Mouse (Mus musculus) lung, adult 2 months (tissue): Measurements from ENCODE around the gene Ecsit. TPM values are rescaled to one million over a fixed set of nuclear protein-coding genes. Genes with fewer than 3 reads are reported as not detected.

Source experiments
- DNase-seq: peaks from one replicate; pipeline ENCODE4 v3.0.0; 2022
- H3K4me1 ChIP-seq: fragments of 200-500 bp; 2 replicates; pipeline ENCODE4 v1.6.1; 2011; ENCODE audit warnings: low read length; ENCODE audit not compliant: control insufficient read depth, insufficient read depth
- H3K4me3 ChIP-seq: fragments of 200-500 bp; replicated peaks from 2 replicates; pipeline ENCODE3; 2011; ENCODE audit warnings: low read depth, mild to moderate bottlenecking, control low read depth, low read length; ENCODE audit errors: extremely low read depth
- CTCF ChIP-seq: fragments of 200-500 bp; IDR thresholded peaks from 2 replicates; pipeline ENCODE4 v1.5.1; 2011; ENCODE audit warnings: mild to moderate bottlenecking, low read length, control low read depth; ENCODE audit not compliant: insufficient read depth
- POLR2A ChIP-seq: fragments of 200-500 bp; IDR thresholded peaks from 2 replicates; pipeline ENCODE4 v1.6.1; 2011; ENCODE audit warnings: low read depth, mild to moderate bottlenecking, control low read depth, low read length, borderline replicate concordance; ENCODE audit errors: extremely low read depth
- WGBS: fragments of 180-500 bp; shearing (Covaris S2); methylation state at CpG from one replicate; pipeline ENCODE4 v1.1.7; 2018; 5-methylcytosine and 5-hydroxymethylcytosine counted together
- polyA plus RNA-seq: library from polyadenylated mRNA; depleted of rRNA; stranded (reverse); fragments of >200 nt; gene quantifications from 2 replicates; pipeline ENCODE4 v1.2.3, GENCODE M21; 2012; rRNA removed

The Ecsit gene
- polyA plus RNA-seq, 1 experiment, result 36.4 TPM

DNA sequence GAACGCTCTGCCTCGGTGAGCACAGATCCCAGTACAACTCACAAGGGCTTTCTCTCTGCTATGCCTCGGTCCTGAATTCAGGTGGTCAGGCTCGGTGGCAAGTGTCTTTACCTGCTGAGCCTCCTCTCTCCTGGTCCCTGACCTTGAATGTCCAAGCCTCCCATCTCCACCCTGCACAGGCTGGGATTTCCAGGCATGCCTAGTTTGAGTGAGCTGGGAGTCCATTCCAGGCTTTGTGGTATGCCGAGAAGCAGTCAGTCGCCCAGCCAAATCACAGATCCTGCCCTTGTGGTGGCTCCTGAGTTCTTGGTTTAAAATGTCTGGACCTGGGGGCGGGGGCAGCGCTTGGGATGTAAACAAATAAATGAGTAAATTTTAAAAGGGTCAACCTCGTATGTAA is 37.9 kb downstream of the Ecsit start:
- no peaks in the 10 kb centered on the region for H3K4me1 ChIP-seq
- WGBS, result 51% methylated on average over 9 of the region's 9 CpGs
- no peak for DNase-seq
- H3K4me3 ChIP-seq, result no peak overlapping the region
- no peak for TF ChIP-seq CTCF

DNA sequence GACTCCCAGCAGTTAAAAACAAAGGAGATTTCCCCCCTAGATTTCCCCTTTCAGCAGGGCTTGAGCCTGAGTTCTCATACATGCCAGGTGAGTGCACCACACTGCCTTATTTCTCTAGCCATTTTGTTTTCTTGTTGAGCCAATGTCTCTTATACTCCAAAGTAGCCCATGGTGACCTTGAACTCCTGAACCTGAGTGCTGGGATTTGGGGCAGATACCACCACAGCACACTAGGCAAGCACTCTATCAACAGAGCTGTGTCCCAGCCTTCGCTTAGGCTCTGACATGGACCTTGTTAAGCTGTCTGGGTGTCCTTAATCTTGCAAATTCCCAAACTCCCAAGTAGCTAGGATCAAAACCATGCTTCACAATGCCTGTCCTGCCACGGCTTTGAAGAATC is 43.4 kb downstream of the Ecsit start:
- TF ChIP-seq POLR2A (no peak), CTCF (no peak)
- 54% methylated on average over 2 of the region's 2 CpGs for WGBS

DNA sequence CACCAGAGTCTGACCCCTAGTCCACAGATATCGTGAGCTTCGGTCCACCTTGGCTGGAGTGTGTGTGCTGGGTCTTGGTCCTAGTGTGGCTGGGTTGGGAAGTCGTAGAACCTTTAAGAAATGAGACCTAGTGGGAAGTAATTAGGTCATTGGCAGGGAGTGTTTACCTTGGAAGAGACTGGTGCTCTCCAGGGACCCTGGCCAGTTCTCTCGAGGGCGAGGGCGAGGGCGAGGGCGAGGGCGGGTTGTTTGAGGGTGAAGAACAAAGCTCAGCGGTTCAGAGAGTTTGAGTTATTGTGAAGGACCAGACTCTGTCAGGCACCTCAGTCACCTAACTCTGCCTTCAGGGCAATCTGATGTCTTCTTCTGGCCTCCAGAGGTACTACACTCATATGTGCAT is 47.4 kb downstream of the Ecsit start:
- H3K4me3 ChIP-seq, result no peak overlapping the region
- no peak for TF ChIP-seq POLR2A
- 54% methylated on average over 10 of the region's 10 CpGs for WGBS
- DNase-seq, result no peak
- no peaks in the 10 kb centered on the region for H3K4me1 ChIP-seq

More for the DNA sequence above, 43.4 kb downstream of the Ecsit start:
- no peak overlapping the region for H3K4me3 ChIP-seq
- DNase-seq, result no peak
- no peaks in the 10 kb centered on the region for H3K4me1 ChIP-seq

DNA sequence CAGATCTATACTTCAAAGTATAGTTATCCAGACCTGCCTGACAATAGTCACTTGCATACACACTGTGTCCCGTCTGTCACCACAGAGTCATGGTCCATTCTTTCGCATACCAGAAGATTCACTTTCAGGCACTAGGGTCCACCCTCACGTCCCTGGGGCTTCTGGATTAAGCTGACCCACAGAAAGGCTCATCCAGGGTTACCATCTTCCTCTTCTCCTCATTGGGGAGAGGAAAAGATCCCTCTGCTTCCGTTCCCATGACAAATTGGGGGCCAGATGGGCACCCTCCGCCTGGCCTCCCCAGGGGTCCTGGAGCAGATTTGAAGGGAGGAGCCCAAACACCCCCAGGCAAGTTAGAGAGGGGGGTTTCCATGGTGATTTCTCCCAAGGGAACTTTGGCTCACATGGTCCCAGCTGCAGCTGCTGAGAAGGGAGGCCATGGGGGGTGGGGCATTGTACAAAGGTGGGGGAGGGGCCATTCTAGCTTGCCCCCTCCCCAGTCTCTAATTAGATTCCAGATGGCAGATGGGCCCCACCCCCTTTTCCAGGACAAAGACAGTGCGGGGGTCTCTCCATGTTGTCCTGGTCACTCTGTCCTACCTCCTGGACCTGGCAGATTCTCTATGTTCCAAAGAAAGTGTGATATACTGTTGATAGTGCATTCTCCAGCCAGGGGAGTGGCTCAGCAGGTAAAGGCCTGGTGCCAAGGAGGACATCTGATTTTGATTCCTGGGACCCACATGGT is 49.8 kb downstream of the Ecsit start:
- Histone ChIP-seq H3K4me1 (no peaks in the 10 kb centered on the region), H3K4me3 (no peak overlapping the region)
- TF ChIP-seq POLR2A (no peak), CTCF (no peak)
- DNase-seq, result no peak
- 59% methylated on average over 6 of the region's 6 CpGs for WGBS

DNA sequence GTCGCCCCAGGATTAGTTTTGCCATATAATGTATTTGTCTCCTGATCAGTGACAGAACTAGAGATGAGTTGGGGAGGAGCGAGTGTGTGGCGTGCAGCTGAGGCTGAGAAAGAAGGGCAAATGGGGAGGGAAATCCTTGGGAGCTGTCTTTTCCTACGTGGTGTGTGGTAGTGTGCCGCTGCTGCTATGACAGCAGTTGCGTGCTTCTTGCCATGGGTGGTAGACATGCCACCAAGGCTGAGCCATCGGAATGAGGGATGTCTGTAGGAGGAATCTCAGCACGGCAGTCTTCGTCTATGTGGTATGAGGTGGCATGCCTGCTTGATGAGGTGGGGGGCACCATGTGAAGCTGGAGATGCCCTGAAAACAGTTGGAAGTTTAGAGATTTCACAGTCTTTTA is 54.9 kb downstream of the Ecsit start:
- DNase-seq, result no peak
- 87% methylated on average over 9 of the region's 9 CpGs for WGBS
- Histone ChIP-seq H3K4me1 (no peaks in the 10 kb centered on the region), H3K4me3 (no peak overlapping the region)
- no peak for TF ChIP-seq CTCF
- TF ChIP-seq POLR2A, result no peak

DNA sequence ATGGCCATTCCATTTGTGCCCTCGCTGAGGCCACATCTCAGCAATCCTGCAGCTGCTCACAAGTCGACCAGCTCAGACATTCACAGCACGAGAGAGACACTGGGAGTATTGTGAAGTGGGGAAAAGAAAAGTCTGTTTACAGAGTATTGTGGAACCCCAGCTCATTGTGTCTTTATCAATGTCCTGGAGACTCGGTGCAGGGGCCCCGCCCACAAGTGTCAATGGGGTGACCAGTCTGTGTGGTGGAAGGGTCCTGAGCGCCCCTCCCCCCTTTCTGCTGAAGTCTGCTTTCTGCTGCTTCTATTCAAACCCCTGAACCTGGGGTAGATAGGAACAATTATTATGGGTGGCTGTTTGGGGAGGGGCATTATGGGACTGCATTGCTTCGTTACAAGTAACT is 56.8 kb downstream of the Ecsit start:
- no peak for DNase-seq
- 39% methylated on average over 7 of the region's 7 CpGs for WGBS
- H3K4me1 ChIP-seq, result no peaks in the 10 kb centered on the region
- TF ChIP-seq POLR2A, result no peak
- no peak for TF ChIP-seq CTCF
- H3K4me3 ChIP-seq, result no peak overlapping the region

DNA sequence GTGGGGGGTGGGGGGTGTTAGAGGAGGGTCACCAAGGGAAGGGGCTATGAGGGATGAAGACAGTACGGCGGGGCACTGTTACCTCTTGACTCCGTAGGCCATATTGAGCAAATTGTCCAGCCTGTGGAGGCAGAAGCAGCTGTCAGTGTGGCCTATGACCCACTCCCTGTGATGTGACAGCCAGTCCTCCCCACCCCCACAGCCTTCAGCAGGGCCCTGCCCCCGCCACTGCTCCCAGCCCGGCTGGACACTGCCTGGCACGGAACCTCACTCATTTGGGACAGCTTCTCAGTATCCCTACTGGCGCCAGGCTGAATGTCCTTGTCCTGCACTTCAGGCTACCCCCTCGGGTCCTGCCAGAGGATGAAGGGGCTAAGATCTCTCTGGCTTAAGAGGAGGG is 60.6 kb downstream of the Ecsit start:
- WGBS, result 32% methylated on average over 8 of the region's 8 CpGs

More for the DNA sequence above, 60.6 kb downstream of the Ecsit start:
- Histone ChIP-seq H3K4me3 (no peak overlapping the region), H3K4me1 (no peaks in the 10 kb centered on the region)
- DNase-seq, result no peak
- TF ChIP-seq POLR2A (no peak), CTCF (no peak)

Other genes starting within 250 kb of the Ecsit start
- 7.4 and 8.2 TPM in 2 replicates for gene Angptl8, start 249.9 kb downstream of the Ecsit start, polyA plus RNA-seq
- gene Dock6, start 232.8 kb downstream of the Ecsit start, polyA plus RNA-seq, result 262 and 278 TPM in 2 replicates
- 83.6 and 104 TPM in 2 replicates for gene Rab3d, start 167.2 kb downstream of the Ecsit start, polyA plus RNA-seq
- 6.3 and 7.6 TPM in 2 replicates for gene Ccdc159, start 158.0 kb downstream of the Ecsit start, polyA plus RNA-seq
- 190 and 194 TPM in 2 replicates for gene Tmem205, start 157.9 kb downstream of the Ecsit start, polyA plus RNA-seq
- gene Plppr2, start 148.4 kb downstream of the Ecsit start, polyA plus RNA-seq, result 15.6 and 19.2 TPM in 2 replicates
- gene Swsap1, start 129.7 kb downstream of the Ecsit start, polyA plus RNA-seq, result 10.1 and 10.8 TPM in 2 replicates
- gene Epor, start 121.9 kb downstream of the Ecsit start, polyA plus RNA-seq, result 10.7 and 11.1 TPM in 2 replicates
- gene Rgl3, start 96.0 kb downstream of the Ecsit start, polyA plus RNA-seq, result 24.8 and 30.6 TPM in 2 replicates
- gene Ccdc151, start 82.8 kb downstream of the Ecsit start, polyA plus RNA-seq, result 2.9 and 3.6 TPM in 2 replicates
- 52.9 and 58.0 TPM in 2 replicates for gene Prkcsh, start 82.6 kb downstream of the Ecsit start, polyA plus RNA-seq
- 0.05 and 0.06 TPM in 2 replicates for gene Elavl3, start 33.4 kb downstream of the Ecsit start, polyA plus RNA-seq
- gene Gm49318, start 14.2 kb downstream of the Ecsit start, polyA plus RNA-seq, result not detected in 2 replicates
- 20.3 and 23.1 TPM in 2 replicates for gene Zfp653, start 14.1 kb downstream of the Ecsit start, polyA plus RNA-seq
- 79.3 and 94.3 TPM in 2 replicates for gene Cnn1, start 13.8 kb upstream of the Ecsit start, polyA plus RNA-seq
- 176 and 180 TPM in 2 replicates for gene Elof1, start 31.7 kb upstream of the Ecsit start, polyA plus RNA-seq
- gene Acp5, start 50.3 kb upstream of the Ecsit start, polyA plus RNA-seq, result 47.7 and 54.5 TPM in 2 replicates
- gene Pigyl, start 71.4 kb upstream of the Ecsit start, polyA plus RNA-seq, result 67.8 and 68.8 TPM in 2 replicates
- 0.10 and 0.12 TPM in 2 replicates for gene Zfp872, start 102.7 kb upstream of the Ecsit start, polyA plus RNA-seq
- gene Zfp809, start 140.3 kb upstream of the Ecsit start, polyA plus RNA-seq, result 18.2 and 20.3 TPM in 2 replicates
- gene Zfp599, start 174.5 kb upstream of the Ecsit start, polyA plus RNA-seq, result 0.09 and 0.18 TPM in 2 replicates
- 7.1 and 9.8 TPM in 2 replicates for gene Zfp810, start 222.2 kb upstream of the Ecsit start, polyA plus RNA-seq